Mouse (Mus musculus): Measurements from ENCODE around the gene Thada. TPM values are rescaled to one million over a fixed set of nuclear protein-coding genes. Genes with fewer than 3 reads are reported as not detected.

Gene Thada
- polyA plus RNA-seq, 1 experiment from 2014 or later = 15.8 TPM

DNA sequence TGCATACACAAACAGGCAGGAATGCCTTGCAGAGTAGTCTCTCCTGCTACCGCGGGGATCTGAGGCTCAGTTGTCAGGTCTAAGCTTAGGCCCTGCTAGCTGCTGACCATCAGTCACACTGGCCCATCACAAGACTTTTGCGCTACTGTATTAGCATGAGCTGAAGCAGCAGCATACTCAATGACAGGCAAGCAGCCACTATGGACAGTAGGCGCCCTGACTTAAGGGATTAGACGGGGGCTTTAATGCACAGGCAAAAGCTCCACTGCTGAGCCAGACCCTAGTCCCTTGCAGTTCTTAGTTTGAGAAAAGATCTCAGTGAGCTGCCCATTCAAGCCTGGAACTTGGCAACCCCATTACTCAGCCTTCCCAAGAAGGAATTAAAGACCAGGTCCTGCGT is 66.6 kb downstream of the Thada start:
- no peaks in the 10 kb centered on the region for H3K27me3 ChIP-seq (ENCODE audit: control insufficient read depth, insufficient read depth, low read length)
- H3K36me3 ChIP-seq (ENCODE audit: control insufficient read depth, insufficient read depth, low read length) = peaks cover 21% of the 10 kb centered on the region; the same call in 1 of the 2 replicates
- no peak overlapping the region for H3K4me2 ChIP-seq (replicated peaks; ENCODE audit: low read depth, low read length)
- no peak overlapping the region for H3K27ac ChIP-seq (ENCODE audit: low read depth, low read length)
- WGBS = 92% methylated on average over 6 of the region's 6 CpGs
- H3K9ac ChIP-seq (ENCODE audit: low read depth, low read length) = no peak overlapping the region
- no peak overlapping the region for H3K4me3 ChIP-seq (ENCODE audit: low read length)
- H3K4me1 ChIP-seq (ENCODE audit: control insufficient read depth, insufficient read depth, low read length) = no peaks in the 10 kb centered on the region
- ATAC-seq (ENCODE audit: low FRiP score, low TSS enrichment) = no peak
- H3K9me3 ChIP-seq (ENCODE audit: control insufficient read depth, low read length) = no peaks in the 10 kb centered on the region

DNA sequence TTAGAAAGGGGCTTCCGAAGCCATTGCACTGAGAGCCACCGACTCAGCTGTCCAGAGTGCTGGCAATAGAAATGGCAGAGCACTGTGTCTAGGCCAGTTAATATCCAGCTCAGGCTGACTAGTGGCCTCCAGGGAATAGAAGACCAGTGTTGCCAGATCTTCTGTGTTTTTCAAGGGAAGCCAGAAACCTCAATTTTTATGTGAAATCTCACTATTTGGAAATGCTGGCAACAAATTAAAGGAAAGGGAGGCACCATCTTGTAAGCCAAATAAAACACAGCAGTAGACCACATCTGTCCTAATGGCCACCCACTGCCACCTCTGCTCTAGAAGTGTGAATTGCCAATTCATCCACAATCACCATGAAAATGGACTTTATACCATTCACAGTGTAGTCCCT is 76.0 kb downstream of the Thada start:
- 90% methylated on average over 2 of the region's 2 CpGs for WGBS
- no peak for ATAC-seq (ENCODE audit: low FRiP score, low TSS enrichment)
- H3K4me3 ChIP-seq (ENCODE audit: low read length) = no peak overlapping the region

DNA sequence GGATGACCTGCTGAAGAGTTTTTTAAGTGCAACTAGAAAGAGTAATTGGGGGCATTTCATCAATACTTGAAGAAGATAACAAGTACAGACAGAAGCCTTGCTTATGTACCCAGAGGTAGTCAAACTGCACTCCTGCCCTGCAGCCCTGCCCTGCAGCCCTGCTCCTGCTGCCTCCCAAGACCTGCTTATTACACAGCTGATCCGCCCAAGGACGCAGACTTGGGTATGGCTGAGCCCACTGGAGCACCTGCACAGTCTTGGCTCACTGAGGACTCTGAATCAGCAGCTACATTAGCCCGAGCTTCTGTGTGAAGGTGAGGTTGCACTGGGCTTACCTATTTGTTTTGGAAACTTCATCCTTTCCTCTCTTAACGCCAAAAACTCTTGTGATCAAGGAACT is 79.8 kb downstream of the Thada start:
- H3K4me1 ChIP-seq (ENCODE audit: control insufficient read depth, insufficient read depth, low read length) = no peaks in the 10 kb centered on the region
- WGBS = 81% methylated on average over 4 of the region's 4 CpGs
- H3K9ac ChIP-seq (ENCODE audit: low read depth, low read length) = no peak overlapping the region
- H3K4me3 ChIP-seq (ENCODE audit: low read length) = no peak overlapping the region
- H3K9me3 ChIP-seq (ENCODE audit: control insufficient read depth, low read length) = no peaks in the 10 kb centered on the region; the same call in 1 of the 2 replicates
- no peaks in the 10 kb centered on the region for H3K27me3 ChIP-seq (ENCODE audit: control insufficient read depth, insufficient read depth, low read length)
- no peak overlapping the region for H3K4me2 ChIP-seq (replicated peaks; ENCODE audit: low read depth, low read length)
- H3K36me3 ChIP-seq (ENCODE audit: control insufficient read depth, insufficient read depth, low read length) = peaks cover 36% of the 10 kb centered on the region; the same call in 1 of the 2 replicates
- ATAC-seq (ENCODE audit: low FRiP score, low TSS enrichment) = no peak
- no peak overlapping the region for H3K27ac ChIP-seq (ENCODE audit: low read depth, low read length)

More for the DNA sequence above, 76.0 kb downstream of the Thada start:
- no peak overlapping the region for H3K27ac ChIP-seq (ENCODE audit: low read depth, low read length)
- no peak overlapping the region for H3K9ac ChIP-seq (ENCODE audit: low read depth, low read length)
- H3K27me3 ChIP-seq (ENCODE audit: control insufficient read depth, insufficient read depth, low read length) = no peaks in the 10 kb centered on the region
- no peaks in the 10 kb centered on the region for H3K4me1 ChIP-seq (ENCODE audit: control insufficient read depth, insufficient read depth, low read length)
- no peak overlapping the region for H3K4me2 ChIP-seq (replicated peaks; ENCODE audit: low read depth, low read length)
- peaks cover 19% of the 10 kb centered on the region; the same call in 1 of the 2 replicates for H3K36me3 ChIP-seq (ENCODE audit: control insufficient read depth, insufficient read depth, low read length)
- H3K9me3 ChIP-seq (ENCODE audit: control insufficient read depth, low read length) = no peaks in the 10 kb centered on the region; the same call in 1 of the 2 replicates

DNA sequence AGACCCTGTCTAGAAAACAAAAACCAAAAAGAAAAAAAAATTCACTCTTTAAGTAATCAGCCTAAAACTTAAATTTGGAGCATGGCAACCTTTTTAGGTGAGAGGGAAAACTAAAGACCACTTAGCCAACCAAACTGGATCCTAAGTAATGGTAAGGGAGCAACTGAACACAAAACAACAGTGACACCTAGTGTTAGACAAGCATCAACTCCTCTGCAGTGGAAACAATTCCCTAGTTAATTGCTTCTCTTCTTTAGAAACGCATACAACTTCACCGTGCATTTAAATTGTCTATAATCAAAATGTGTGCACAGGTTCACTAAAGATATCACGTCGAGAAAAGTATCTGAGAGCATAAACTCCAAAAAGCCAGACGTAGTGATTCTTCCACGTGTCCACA is 80.3 kb downstream of the Thada start:
- no peak for ATAC-seq (ENCODE audit: low FRiP score, low TSS enrichment)
- 90% methylated on average over 6 of the region's 6 CpGs for WGBS
- Histone ChIP-seq H3K4me3 (ENCODE audit: low read length) (no peak overlapping the region), H3K9ac (ENCODE audit: low read depth, low read length) (no peak overlapping the region), H3K27me3 (ENCODE audit: control insufficient read depth, insufficient read depth, low read length) (no peaks in the 10 kb centered on the region), H3K36me3 (ENCODE audit: control insufficient read depth, insufficient read depth, low read length) (peaks cover 36% of the 10 kb centered on the region; the same call in 1 of the 2 replicates), H3K27ac (ENCODE audit: low read depth, low read length) (no peak overlapping the region), H3K4me1 (ENCODE audit: control insufficient read depth, insufficient read depth, low read length) (no peaks in the 10 kb centered on the region), H3K4me2 (replicated peaks; ENCODE audit: low read depth, low read length) (no peak overlapping the region), H3K9me3 (ENCODE audit: control insufficient read depth, low read length) (no peaks in the 10 kb centered on the region; the same call in 1 of the 2 replicates)

DNA sequence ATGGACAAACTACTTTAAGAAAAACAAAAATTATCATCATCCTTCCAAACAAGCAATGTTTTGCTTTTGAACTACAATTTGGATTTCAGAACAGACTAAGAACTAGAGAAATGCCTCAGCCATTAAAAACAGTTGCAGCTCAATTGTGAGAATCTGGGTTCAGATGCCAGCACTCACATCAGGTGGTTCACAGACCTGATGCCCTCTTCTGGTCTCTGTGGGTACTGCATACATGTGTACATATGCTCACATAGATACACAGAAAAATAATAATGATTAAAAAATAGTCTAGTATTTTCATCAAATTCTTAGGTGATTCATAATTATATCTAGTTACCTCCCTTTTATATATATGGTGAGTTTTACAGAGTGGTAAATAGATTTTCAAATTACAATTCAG is 81.3 kb downstream of the Thada start:
- H3K27ac ChIP-seq (ENCODE audit: low read depth, low read length) = no peak overlapping the region
- peaks cover 43% of the 10 kb centered on the region; the same call in 1 of the 2 replicates for H3K36me3 ChIP-seq (ENCODE audit: control insufficient read depth, insufficient read depth, low read length)
- H3K27me3 ChIP-seq (ENCODE audit: control insufficient read depth, insufficient read depth, low read length) = no peaks in the 10 kb centered on the region
- ATAC-seq (ENCODE audit: low FRiP score, low TSS enrichment) = no peak
- no peak overlapping the region for H3K4me2 ChIP-seq (replicated peaks; ENCODE audit: low read depth, low read length)
- H3K4me1 ChIP-seq (ENCODE audit: control insufficient read depth, insufficient read depth, low read length) = no peaks in the 10 kb centered on the region
- H3K9me3 ChIP-seq (ENCODE audit: control insufficient read depth, low read length) = no peaks in the 10 kb centered on the region; the same call in 1 of the 2 replicates
- no peak overlapping the region for H3K4me3 ChIP-seq (ENCODE audit: low read length)
- H3K9ac ChIP-seq (ENCODE audit: low read depth, low read length) = no peak overlapping the region

DNA sequence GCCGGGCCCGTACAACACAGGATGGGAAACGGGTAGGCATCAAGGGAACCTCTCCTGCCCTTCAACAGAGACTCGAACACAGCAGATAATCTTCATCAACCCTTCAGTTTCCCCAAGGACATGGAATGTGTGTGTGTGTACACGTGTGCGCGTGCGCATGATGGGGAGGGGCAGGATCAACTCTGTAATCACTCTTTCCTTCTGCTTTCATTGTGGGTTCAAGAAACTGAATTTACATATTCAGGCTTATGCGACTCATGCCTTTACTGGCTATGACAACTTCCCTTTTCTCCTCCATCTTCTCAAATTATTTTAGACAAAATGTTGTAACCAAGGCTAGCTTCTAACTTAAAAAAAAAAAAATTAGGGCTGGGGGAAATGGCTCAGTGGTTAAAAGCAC is 85.7 kb downstream of the Thada start:
- H3K27me3 ChIP-seq (ENCODE audit: control insufficient read depth, insufficient read depth, low read length) = no peaks in the 10 kb centered on the region
- ATAC-seq (ENCODE audit: low FRiP score, low TSS enrichment) = no peak
- no peaks in the 10 kb centered on the region; the same call in 1 of the 2 replicates for H3K9me3 ChIP-seq (ENCODE audit: control insufficient read depth, low read length)

DNA sequence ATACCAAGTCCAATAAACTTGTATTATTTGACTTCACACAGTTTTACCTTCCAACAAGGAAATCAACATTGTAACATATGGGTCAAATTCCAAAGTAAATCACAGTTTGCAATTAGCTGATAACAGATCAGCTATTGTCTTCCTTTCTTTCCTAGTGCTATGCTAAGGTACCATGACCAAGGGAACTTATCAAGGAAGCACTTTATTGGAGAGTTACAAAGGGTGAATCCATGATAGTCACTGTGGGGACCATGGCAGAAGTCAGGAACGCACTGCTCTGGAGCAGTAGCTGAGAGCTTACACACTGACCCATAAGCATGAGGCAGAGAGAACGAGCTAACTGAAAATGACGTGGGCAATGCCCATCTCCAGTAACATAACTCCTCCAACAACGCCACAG is 89.1 kb downstream of the Thada start:
- 90% methylated on average over 4 of the region's 4 CpGs for WGBS

More for the DNA sequence above, 85.7 kb downstream of the Thada start:
- WGBS = 95% methylated on average over 9 of the region's 9 CpGs
- no peaks in the 10 kb centered on the region for H3K4me1 ChIP-seq (ENCODE audit: control insufficient read depth, insufficient read depth, low read length)
- no peak overlapping the region for H3K4me2 ChIP-seq (replicated peaks; ENCODE audit: low read depth, low read length)
- H3K9ac ChIP-seq (ENCODE audit: low read depth, low read length) = no peak overlapping the region
- H3K27ac ChIP-seq (ENCODE audit: low read depth, low read length) = no peak overlapping the region
- H3K36me3 ChIP-seq (ENCODE audit: control insufficient read depth, insufficient read depth, low read length) = peaks cover 42% of the 10 kb centered on the region; the same call in 1 of the 2 replicates
- no peak overlapping the region for H3K4me3 ChIP-seq (ENCODE audit: low read length)

DNA sequence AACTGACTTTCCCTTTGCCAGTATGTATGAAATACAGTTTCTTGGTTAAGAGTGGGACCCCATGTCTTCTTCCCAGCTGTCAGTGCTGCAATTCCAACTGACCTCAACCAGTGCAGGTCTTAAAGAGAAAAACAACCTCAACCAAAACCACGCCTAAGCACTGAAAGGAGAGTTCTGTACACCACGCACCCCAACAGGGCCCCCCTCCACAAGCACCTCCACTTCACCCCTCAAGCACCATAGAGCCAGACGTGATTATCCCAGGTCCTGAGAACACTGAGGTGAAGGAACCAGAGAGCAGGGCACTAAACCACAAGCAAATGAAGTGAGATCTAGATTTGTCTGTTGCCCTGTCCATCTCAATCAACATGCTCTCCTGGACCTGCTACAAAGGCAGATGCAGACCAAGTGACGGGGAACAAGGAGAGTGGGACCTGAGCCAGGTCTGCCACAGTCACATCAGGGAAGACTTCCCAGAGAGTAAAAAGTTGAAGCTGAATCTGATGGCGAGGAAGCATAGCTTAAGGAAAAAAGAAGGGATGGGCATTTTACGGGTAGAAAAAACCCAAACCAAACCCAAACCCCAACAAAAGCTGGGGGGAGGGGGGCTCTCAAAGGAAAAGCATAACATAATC is 93.5 kb downstream of the Thada start:
- no peak overlapping the region for H3K27ac ChIP-seq (ENCODE audit: low read depth, low read length)
- no peak overlapping the region for H3K4me2 ChIP-seq (replicated peaks; ENCODE audit: low read depth, low read length)
- H3K36me3 ChIP-seq (ENCODE audit: control insufficient read depth, insufficient read depth, low read length) = peaks cover 7% of the 10 kb centered on the region
- H3K4me3 ChIP-seq (ENCODE audit: low read length) = no peak overlapping the region
- no peaks in the 10 kb centered on the region for H3K27me3 ChIP-seq (ENCODE audit: control insufficient read depth, insufficient read depth, low read length)
- peaks cover 27% of the 10 kb centered on the region for H3K4me1 ChIP-seq (ENCODE audit: control insufficient read depth, insufficient read depth, low read length)
- no peaks in the 10 kb centered on the region for H3K9me3 ChIP-seq (ENCODE audit: control insufficient read depth, low read length)
- no peak for ATAC-seq (ENCODE audit: low FRiP score, low TSS enrichment)
- H3K9ac ChIP-seq (ENCODE audit: low read depth, low read length) = no peak overlapping the region
- WGBS = 84% methylated on average over 6 of the region's 6 CpGs

More for the DNA sequence above, 89.1 kb downstream of the Thada start:
- H3K4me2 ChIP-seq (replicated peaks; ENCODE audit: low read depth, low read length) = no peak overlapping the region
- no peaks in the 10 kb centered on the region for H3K27me3 ChIP-seq (ENCODE audit: control insufficient read depth, insufficient read depth, low read length)
- H3K4me1 ChIP-seq (ENCODE audit: control insufficient read depth, insufficient read depth, low read length) = no peaks in the 10 kb centered on the region
- peaks cover 17% of the 10 kb centered on the region for H3K36me3 ChIP-seq (ENCODE audit: control insufficient read depth, insufficient read depth, low read length)
- ATAC-seq (ENCODE audit: low FRiP score, low TSS enrichment) = no peak
- no peak overlapping the region for H3K4me3 ChIP-seq (ENCODE audit: low read length)
- H3K27ac ChIP-seq (ENCODE audit: low read depth, low read length) = no peak overlapping the region
- no peak overlapping the region for H3K9ac ChIP-seq (ENCODE audit: low read depth, low read length)
- no peaks in the 10 kb centered on the region for H3K9me3 ChIP-seq (ENCODE audit: control insufficient read depth, low read length)

DNA sequence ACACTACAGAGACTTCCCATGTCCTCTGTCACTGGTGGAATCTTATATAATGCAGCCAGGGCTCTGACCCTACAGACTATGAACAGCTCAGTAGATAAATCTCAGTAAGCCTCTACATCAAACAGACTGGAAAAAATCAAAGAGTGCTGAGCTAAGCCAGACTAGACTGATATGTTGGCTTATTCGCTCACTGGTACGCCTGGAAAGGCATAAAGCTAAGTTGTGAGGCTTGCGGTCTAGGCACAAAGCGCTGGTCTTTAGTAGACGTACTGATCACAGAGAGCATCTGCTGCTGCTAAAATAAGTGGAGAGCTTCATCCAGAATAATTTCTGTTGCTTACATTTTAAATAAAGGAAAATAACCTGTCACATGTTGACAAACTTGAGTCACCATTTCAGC is 95.6 kb downstream of the Thada start:
- H3K27me3 ChIP-seq (ENCODE audit: control insufficient read depth, insufficient read depth, low read length) = no peaks in the 10 kb centered on the region
- H3K4me2 ChIP-seq (replicated peaks; ENCODE audit: low read depth, low read length) = no peak overlapping the region
- H3K36me3 ChIP-seq (ENCODE audit: control insufficient read depth, insufficient read depth, low read length) = peaks cover 7% of the 10 kb centered on the region
- H3K27ac ChIP-seq (ENCODE audit: low read depth, low read length) = no peak overlapping the region
- no peak overlapping the region for H3K4me3 ChIP-seq (ENCODE audit: low read length)
- WGBS = 63% methylated on average over 5 of the region's 5 CpGs
- H3K9me3 ChIP-seq (ENCODE audit: control insufficient read depth, low read length) = no peaks in the 10 kb centered on the region
- no peak for ATAC-seq (ENCODE audit: low FRiP score, low TSS enrichment)
- H3K9ac ChIP-seq (ENCODE audit: low read depth, low read length) = no peak overlapping the region
- peaks cover 44% of the 10 kb centered on the region for H3K4me1 ChIP-seq (ENCODE audit: control insufficient read depth, insufficient read depth, low read length)
